Mouse (Mus musculus) intestine, embryonic 14.5 days (tissue): ENCODE data around the gene Wnk3. TPM values are rescaled to one million over a fixed set of nuclear protein-coding genes. Genes with fewer than 3 reads are reported as not detected.
"Not testable (repeated sequence)": the region's sequence is repeated elsewhere in the genome, so short reads cannot be mapped to it uniquely, and the experiment has no call there.

Source experiments
- ATAC-seq: fragments of 200-750 bp; cut with Nextera tagmentation; replicated peaks from 2 replicates; pipeline ENCODE4 v1.8.0; 2017; ENCODE audit warnings: low read depth, moderate number of reproducible peaks, moderate TSS enrichment, moderate library complexity; ENCODE audit not compliant: low FRiP score, low TSS enrichment
- DNase-seq: peaks from one replicate; pipeline ENCODE4 v3.0.0-alpha.2; 2018; ENCODE audit warnings: low spot score
- H3K27ac ChIP-seq: fragments of 300-500 bp; sonication (generic); 2 replicates; pipeline ENCODE4 v1.5.1; 2014; ENCODE audit warnings: low read depth, mild to moderate bottlenecking, control low read depth
- H3K27me3 ChIP-seq: fragments of 300-500 bp; sonication (generic); replicated peaks from 2 replicates; pipeline ENCODE4 v1.6.1; 2014; ENCODE audit warnings: low read length, control low read depth; ENCODE audit not compliant: control insufficient read depth, insufficient read depth
- H3K36me3 ChIP-seq: fragments of 300-500 bp; sonication (generic); 2 replicates; pipeline ENCODE4 v1.6.1; 2014; ENCODE audit warnings: low read length, control low read depth; ENCODE audit not compliant: control insufficient read depth, insufficient read depth
- H3K4me1 ChIP-seq: fragments of 300-500 bp; sonication (generic); replicated peaks from 2 replicates; pipeline ENCODE4 v1.6.1; 2014; ENCODE audit warnings: low read length, control low read depth, mixed read lengths; ENCODE audit not compliant: control insufficient read depth, insufficient read depth
- H3K4me2 ChIP-seq: fragments of 300-500 bp; sonication (generic); 2 replicates; pipeline ENCODE4 v1.6.1; 2014; ENCODE audit warnings: low read length
- H3K4me3 ChIP-seq: fragments of 300-500 bp; sonication (generic); 2 replicates; pipeline ENCODE4 v1.5.1; 2014; ENCODE audit warnings: low read depth, low read length, control low read depth, mixed read lengths
- H3K9ac ChIP-seq: fragments of 300-500 bp; sonication (generic); 2 replicates; pipeline ENCODE4 v1.6.1; 2014; ENCODE audit warnings: mild to moderate bottlenecking, low read length
- H3K9me3 ChIP-seq: fragments of 300-500 bp; sonication (generic); 2 replicates; pipeline ENCODE4 v1.6.1; 2016; ENCODE audit warnings: low read length, control low read depth; ENCODE audit not compliant: control insufficient read depth
- WGBS: fragments of 180-500 bp; shearing (Covaris S2); extraction: QIAGEN DNeasy Blood & Tissue Kit; methylation state at CpG from one replicate; pipeline ENCODE4 v1.1.7; 2014; 5-methylcytosine and 5-hydroxymethylcytosine counted together
- polyA plus RNA-seq: library from polyadenylated mRNA; unstranded; fragments of >200 nt; fragmentation: Nextera tagmentation; extraction: Ambion mirVana; gene quantifications from 2 replicates; pipeline ENCODE4 v1.2.1, GENCODE M21; 2014

Wnk3 gene
- polyA plus RNA-seq, result 2.5 and 3.3 TPM in 2 replicates

- WGBS, result 93% methylated on average over 2 of the region's 2 CpGs
- ATAC-seq, result no peak
- no peaks in the 10 kb centered on the region for H3K36me3 ChIP-seq
Observed at GRCm38 (mm10) chrX:151197778-151198177, at the start of gene Wnk3. Wnk3 (plus strand) TSS chrX:151198078.

GRCm38 (mm10) chrX:151158414-151158813, 39.5 kb upstream of the Wnk3 start:
- 70% methylated on average over 6 of the region's 6 CpGs for WGBS
- DNase-seq (no peak), ATAC-seq (no peak)
- no peaks in the 10 kb centered on the region for H3K27me3 ChIP-seq
- no peak overlapping the region for H3K27ac ChIP-seq
- H3K9me3 ChIP-seq, result no peaks in the 10 kb centered on the region
- no peaks in the 10 kb centered on the region for H3K36me3 ChIP-seq
- H3K4me2 ChIP-seq, result no peak overlapping the region
- no peak overlapping the region for H3K9ac ChIP-seq
- H3K4me3 ChIP-seq, result no peak overlapping the region
- H3K4me1 ChIP-seq, result no peaks in the 10 kb centered on the region

More at GRCm38 (mm10) chrX:151197778-151198177, at the start of gene Wnk3:
- Histone ChIP-seq H3K4me2 (no peak within 1 kb of the TSS), H3K27ac (no peak within 1 kb of the TSS), H3K4me1 (no peaks in the 10 kb centered on the region), H3K27me3 (no peaks in the 10 kb centered on the region), H3K9me3 (no peaks in the 10 kb centered on the region), H3K4me3 (no peak within 1 kb of the TSS), H3K9ac (no peak within 1 kb of the TSS)
- no peak for DNase-seq

DNA sequence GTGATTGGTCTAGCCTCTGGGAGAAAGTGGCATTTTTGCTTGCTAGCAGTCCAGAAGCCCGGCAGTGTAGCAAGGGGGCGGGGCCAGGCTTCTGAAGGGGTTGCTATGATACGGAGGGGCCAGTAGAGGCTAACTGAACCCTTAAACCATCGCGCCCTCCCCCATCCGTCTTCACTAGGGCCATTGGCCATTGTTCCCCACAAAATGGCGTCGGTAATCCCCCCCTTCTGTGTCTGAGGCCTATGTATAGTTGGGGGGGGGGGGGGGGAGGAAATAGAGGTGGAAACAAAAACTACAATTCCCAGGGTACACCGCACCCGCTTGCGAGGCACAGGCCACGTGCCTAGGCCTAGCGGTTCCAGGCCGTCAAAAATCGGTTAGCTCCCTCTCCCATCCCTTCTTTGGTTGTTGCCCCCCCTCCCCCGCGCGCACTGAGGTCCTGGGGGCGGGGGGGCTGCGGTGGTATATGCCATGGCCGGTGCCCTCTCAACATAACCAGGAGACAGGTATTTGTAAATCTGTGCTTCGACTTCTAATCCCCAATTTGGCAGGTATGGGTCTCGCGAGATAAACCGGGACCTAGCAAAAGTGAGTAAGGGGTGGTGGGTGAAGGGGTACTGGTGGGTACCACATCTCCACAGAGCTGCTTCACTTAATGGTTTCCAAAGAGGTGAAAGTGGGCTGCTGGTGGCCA, 29.3 kb upstream of the Wnk3 start:
- Histone ChIP-seq H3K9me3 (no peaks in the 10 kb centered on the region), H3K4me1 (no peaks in the 10 kb centered on the region), H3K27ac (peak overlapping the region; percentile 83), H3K4me3 (peak overlapping the region; percentile 40), H3K36me3 (no peaks in the 10 kb centered on the region), H3K9ac (peak overlapping the region; percentile 40), H3K27me3 (no peaks in the 10 kb centered on the region), H3K4me2 (peak overlapping the region; percentile 50)
- ATAC-seq (peak; percentile 80), DNase-seq (peak; percentile 76)
- 16% methylated on average over 22 of the region's 25 CpGs for WGBS

GRCm38 (mm10) chrX:151169261-151169961, 28.5 kb upstream of the Wnk3 start:
- no peaks in the 10 kb centered on the region for H3K27me3 ChIP-seq
- no peaks in the 10 kb centered on the region for H3K36me3 ChIP-seq
- no peaks in the 10 kb centered on the region for H3K4me1 ChIP-seq
- peak overlapping the region; percentile 50 for H3K4me2 ChIP-seq
- H3K9ac ChIP-seq, result peak overlapping the region; percentile 40
- peak; percentile 82 for DNase-seq
- peak; percentile 92 for ATAC-seq
- H3K4me3 ChIP-seq, result peak overlapping the region; percentile 40
- H3K9me3 ChIP-seq, result no peaks in the 10 kb centered on the region
- peak overlapping the region; percentile 83 for H3K27ac ChIP-seq
- WGBS, result 13% methylated on average over 36 of the region's 58 CpGs

DNA sequence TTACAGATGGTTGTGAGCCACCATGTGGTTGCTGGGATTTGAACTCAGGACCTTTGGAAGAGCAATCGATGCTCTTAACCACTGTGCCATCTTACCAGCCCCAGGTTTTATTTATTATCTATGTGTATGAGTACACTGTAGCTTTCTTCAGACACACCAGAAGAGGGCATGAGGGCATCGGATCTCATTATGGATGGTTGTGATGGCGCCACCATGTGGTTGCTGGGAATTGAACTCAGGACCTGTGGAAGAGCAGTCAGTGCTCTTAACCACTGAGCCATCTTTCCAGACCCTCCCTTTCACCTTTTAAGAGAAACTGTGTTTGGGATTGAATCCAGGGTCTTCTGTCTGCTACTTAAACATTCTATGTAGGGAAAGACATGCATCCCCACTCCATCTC, 24.7 kb upstream of the Wnk3 start:
- WGBS, result 71% methylated on average over 3 of the region's 3 CpGs

GRCm38 (mm10) chrX:151298329-151298728, 100.5 kb downstream of the Wnk3 start:
- ATAC-seq, result no peak
- Histone ChIP-seq H3K27me3 (no peaks in the 10 kb centered on the region), H3K4me3 (no peak overlapping the region), H3K4me2 (no peak overlapping the region), H3K36me3 (no peaks in the 10 kb centered on the region), H3K27ac (no peak overlapping the region), H3K9ac (no peak overlapping the region), H3K4me1 (no peaks in the 10 kb centered on the region), H3K9me3 (no peaks in the 10 kb centered on the region)
- DNase-seq, result no peak

More for the DNA sequence above, 24.7 kb upstream of the Wnk3 start:
- H3K4me3 ChIP-seq, ATAC-seq, H3K4me1 ChIP-seq, H3K9ac ChIP-seq, H3K36me3 ChIP-seq, H3K27me3 ChIP-seq, H3K27ac ChIP-seq, H3K4me2 ChIP-seq, H3K9me3 ChIP-seq, DNase-seq: not testable (repeated sequence)

DNA sequence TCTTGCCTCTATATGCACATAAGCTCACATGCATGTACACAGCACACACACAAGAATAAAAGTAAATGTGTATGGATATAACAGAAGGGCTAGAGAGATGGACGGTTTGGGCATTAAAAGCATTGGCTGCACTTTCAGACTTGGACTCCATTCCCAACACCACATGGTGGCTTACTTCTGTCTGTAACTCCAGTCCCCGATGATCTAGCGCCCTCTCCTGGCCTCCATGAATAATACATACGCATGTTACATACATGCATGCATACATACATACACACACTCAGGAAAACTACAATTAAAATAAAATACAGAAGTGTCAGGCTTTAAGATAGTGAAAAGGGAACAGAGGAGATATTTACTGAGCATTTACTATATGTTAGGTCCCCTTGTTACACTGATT, 115.9 kb downstream of the Wnk3 start:
- 78% methylated on average over 4 of the region's 4 CpGs for WGBS
- Histone ChIP-seq H3K36me3 (no peaks in the 10 kb centered on the region), H3K9ac (no peak overlapping the region), H3K27me3 (no peaks in the 10 kb centered on the region), H3K4me2 (no peak overlapping the region), H3K4me3 (no peak overlapping the region), H3K27ac (no peak overlapping the region), H3K9me3 (no peaks in the 10 kb centered on the region), H3K4me1 (no peaks in the 10 kb centered on the region)
- ATAC-seq (no peak), DNase-seq (no peak)

- no peak for DNase-seq
- WGBS, result 72% methylated on average over 2 of the region's 2 CpGs
- H3K9me3 ChIP-seq, result no peaks in the 10 kb centered on the region
- no peaks in the 10 kb centered on the region for H3K36me3 ChIP-seq
- H3K27ac ChIP-seq, result no peak overlapping the region
- H3K4me3 ChIP-seq, result no peak overlapping the region
- no peak overlapping the region for H3K4me2 ChIP-seq
- ATAC-seq, result no peak
- no peaks in the 10 kb centered on the region for H3K27me3 ChIP-seq
- H3K9ac ChIP-seq, result no peak overlapping the region
- no peaks in the 10 kb centered on the region for H3K4me1 ChIP-seq
Observed at GRCm38 (mm10) chrX:151333615-151334014, 135.7 kb downstream of the Wnk3 start.
